Mouse (Mus musculus) forebrain, embryonic 13.5 days (tissue): ENCODE measurements around the gene Batf3. TPM values are rescaled to one million over a fixed set of nuclear protein-coding genes. Genes with fewer than 3 reads are reported as not detected.
"Not testable (repeated sequence)": the region's sequence is repeated elsewhere in the genome, so short reads cannot be mapped to it uniquely, and the experiment has no call there.

Experiments
- ATAC-seq: fragments of 200-750 bp; cut with Nextera tagmentation; 2 replicates; pipeline ENCODE4 v1.8.0; 2017
- H3K27ac ChIP-seq: fragments of 300-500 bp; sonication (generic); 2 replicates; pipeline ENCODE4 v1.5.1; 2015; ENCODE audit warnings: inconsistent platforms, mild to moderate bottlenecking, moderate library complexity
- H3K27me3 ChIP-seq: fragments of 300-500 bp; sonication (generic); 2 replicates; pipeline ENCODE4 v1.6.1; 2015; ENCODE audit warnings: mild to moderate bottlenecking, inconsistent platforms
- H3K36me3 ChIP-seq: fragments of 300-500 bp; sonication (generic); 2 replicates; pipeline ENCODE4 v1.6.1; 2015; ENCODE audit warnings: mild to moderate bottlenecking, inconsistent platforms; ENCODE audit not compliant: poor library complexity, severe bottlenecking
- H3K4me1 ChIP-seq: fragments of 300-500 bp; sonication (generic); 2 replicates; pipeline ENCODE4 v1.6.1; 2015; ENCODE audit warnings: inconsistent platforms
- H3K4me2 ChIP-seq: fragments of 300-500 bp; sonication (generic); 2 replicates; pipeline ENCODE4 v1.6.1; 2015; ENCODE audit warnings: inconsistent platforms, mild to moderate bottlenecking, moderate library complexity
- H3K4me3 ChIP-seq: fragments of 300-500 bp; sonication (generic); 2 replicates; pipeline ENCODE4 v1.5.1; 2015; ENCODE audit warnings: mild to moderate bottlenecking, inconsistent platforms
- H3K9ac ChIP-seq: fragments of 300-500 bp; sonication (generic); 2 replicates; pipeline ENCODE4 v1.6.1; 2015; ENCODE audit warnings: mild to moderate bottlenecking, inconsistent platforms
- H3K9me3 ChIP-seq: fragments of 300-500 bp; sonication (generic); replicated peaks from 2 replicates; pipeline ENCODE4 v1.6.1; 2016; ENCODE audit warnings: inconsistent platforms
- WGBS: fragments of 180-500 bp; shearing (Covaris S2); methylation state at CpG from one replicate; pipeline ENCODE4 v1.1.7; 2015; 5-methylcytosine and 5-hydroxymethylcytosine counted together
- polyA plus RNA-seq: library from polyadenylated mRNA; unstranded; fragments of >200 nt; fragmentation: Nextera tagmentation; extraction: Ambion mirVana; gene quantifications from 2 replicates; pipeline ENCODE4 v1.2.1, GENCODE M21; 2015

Gene Batf3
- polyA plus RNA-seq, 1 experiment from 2014 or later = 2.1 TPM

GRCm38 (mm10) chr1:191140983-191141382, 43.3 kb downstream of the Batf3 start:
- peaks cover 7% of the 10 kb centered on the region; the same call in 1 of the 2 replicates for H3K4me1 ChIP-seq
- H3K9ac ChIP-seq = no peak overlapping the region
- no peak overlapping the region for H3K4me3 ChIP-seq
- H3K4me2 ChIP-seq = no peak overlapping the region
- H3K9me3 ChIP-seq = no peaks in the 10 kb centered on the region
- no peak for ATAC-seq
- H3K27ac ChIP-seq = no peak overlapping the region
- H3K27me3 ChIP-seq = no peaks in the 10 kb centered on the region
- 96% methylated on average over 8 of the region's 8 CpGs for WGBS
- no peaks in the 10 kb centered on the region for H3K36me3 ChIP-seq

- H3K27me3 ChIP-seq, ATAC-seq, H3K4me3 ChIP-seq, H3K9me3 ChIP-seq, H3K36me3 ChIP-seq, H3K9ac ChIP-seq, H3K4me2 ChIP-seq, H3K27ac ChIP-seq, H3K4me1 ChIP-seq: not testable (repeated sequence)
- WGBS = 85% methylated on average over 5 of the region's 5 CpGs
Measured at GRCm38 (mm10) chr1:191149489-191149888, 51.8 kb downstream of the Batf3 start.

GRCm38 (mm10) chr1:191150924-191151605, 53.4 kb downstream of the Batf3 start:
- Histone ChIP-seq H3K27me3 (no peaks in the 10 kb centered on the region), H3K27ac (no peak overlapping the region), H3K4me1 (no peaks in the 10 kb centered on the region), H3K36me3 (no peaks in the 10 kb centered on the region), H3K9me3 (no peaks in the 10 kb centered on the region), H3K4me2 (no peak overlapping the region), H3K9ac (no peak overlapping the region), H3K4me3 (no peak overlapping the region)
- 81% methylated on average over 8 of the region's 8 CpGs for WGBS
- no peak for ATAC-seq

GRCm38 (mm10) chr1:191153052-191153451, 55.4 kb downstream of the Batf3 start:
- no peaks in the 10 kb centered on the region for H3K27me3 ChIP-seq
- H3K36me3 ChIP-seq = no peaks in the 10 kb centered on the region
- no peak overlapping the region for H3K4me3 ChIP-seq
- no peak overlapping the region for H3K4me2 ChIP-seq
- no peak overlapping the region for H3K27ac ChIP-seq
- H3K9ac ChIP-seq = no peak overlapping the region
- WGBS = 20% methylated on average over 4 of the region's 4 CpGs
- H3K4me1 ChIP-seq = no peaks in the 10 kb centered on the region
- no peak for ATAC-seq
- peaks cover 6% of the 10 kb centered on the region for H3K9me3 ChIP-seq

GRCm38 (mm10) chr1:191154314-191154713, 56.7 kb downstream of the Batf3 start:
- no peaks in the 10 kb centered on the region for H3K27me3 ChIP-seq
- no peaks in the 10 kb centered on the region for H3K36me3 ChIP-seq
- no peak overlapping the region for H3K4me3 ChIP-seq
- H3K9me3 ChIP-seq = peaks cover 6% of the 10 kb centered on the region
- H3K4me2 ChIP-seq = no peak overlapping the region
- 68% methylated on average over 3 of the region's 3 CpGs for WGBS
- no peaks in the 10 kb centered on the region for H3K4me1 ChIP-seq
- no peak overlapping the region for H3K9ac ChIP-seq
- no peak for ATAC-seq
- no peak overlapping the region for H3K27ac ChIP-seq

Other genes starting within 250 kb of the Batf3 start
- gene Rps6kc1, start 186.1 kb upstream of the Batf3 start, polyA plus RNA-seq = 20.2 and 22.4 TPM in 2 replicates
- gene Angel2, start 172.7 kb upstream of the Batf3 start, polyA plus RNA-seq = 58.8 and 60.2 TPM in 2 replicates
- gene Vash2, start 118.6 kb upstream of the Batf3 start, polyA plus RNA-seq = 57.6 and 62.6 TPM in 2 replicates
- 6.4 and 8.0 TPM in 2 replicates for gene Flvcr1, start 71.7 kb upstream of the Batf3 start, polyA plus RNA-seq
- gene Spata45, start 61.2 kb upstream of the Batf3 start, polyA plus RNA-seq = not detected in 2 replicates
- gene Tatdn3, start 34.9 kb upstream of the Batf3 start, polyA plus RNA-seq = 10.5 and 12.5 TPM in 2 replicates
- 19.7 and 20.8 TPM in 2 replicates for gene Nsl1, start 34.8 kb upstream of the Batf3 start, polyA plus RNA-seq
- not detected in 2 replicates for gene Fam71a, start 67.0 kb downstream of the Batf3 start, polyA plus RNA-seq
- gene Atf3, start 120.2 kb downstream of the Batf3 start, polyA plus RNA-seq = 1.0 and 1.4 TPM in 2 replicates
- 66.3 and 69.3 TPM in 2 replicates for gene Nenf, start 220.3 kb downstream of the Batf3 start, polyA plus RNA-seq
- 41.3 and 43.9 TPM in 2 replicates for gene Tmem206, start 228.1 kb downstream of the Batf3 start, polyA plus RNA-seq